Mouse (Mus musculus): ENCODE results near the gene Nek8.

GRCm38 (mm10) chr11:78146707-78147543 is 29.6 kb downstream of the Nek8 start:
- TF ChIP-seq POLR2A (IDR thresholded peaks at IDR 0.05; ENCODE audit: borderline replicate concordance, control insufficient read depth, low read depth, low read length): no peak
- no peak for TF ChIP-seq CTCF (IDR thresholded peaks at IDR 0.05; ENCODE audit: control insufficient read depth, insufficient read depth, low read length)
